Mouse (Mus musculus): ENCODE results near the gene Dzip1l. TPM values are rescaled to one million over a fixed set of nuclear protein-coding genes. Genes with fewer than 3 reads are reported as not detected.

Dzip1l gene
- total and polyA plus RNA-seq, 2 experiments from 2014 or later = 8.9 to 21.7 TPM

- no peaks in the 10 kb centered on the region for H3K9me3 ChIP-seq (ENCODE audit: low read length)
- H3K36me3 ChIP-seq (ENCODE audit: insufficient read depth) = no peaks in the 10 kb centered on the region
- no peak for DNase-seq
- H3K4me1 ChIP-seq (ENCODE audit: insufficient read depth) = no peaks in the 10 kb centered on the region
- 70% methylated on average over 7 of the region's 7 CpGs for WGBS
- no peak overlapping the region for H3K4me2 ChIP-seq (ENCODE audit: low read depth)
- no peak overlapping the region for H3K4me3 ChIP-seq (ENCODE audit: low read depth, low read length)
- TF ChIP-seq CTCF (IDR thresholded peaks at IDR 0.05; ENCODE audit: low read depth) = no peak
- ATAC-seq = no peak
- no peak overlapping the region for H3K9ac ChIP-seq
- H3K27me3 ChIP-seq (ENCODE audit: insufficient read depth, low read length) = no peaks in the 10 kb centered on the region
- H3K27ac ChIP-seq (ENCODE audit: low read depth, low read length) = no peak overlapping the region
Observed at GRCm38 (mm10) chr9:99694961-99695360, 65.7 kb downstream of the Dzip1l start.

GRCm38 (mm10) chr9:99699752-99700389 is 70.6 kb downstream of the Dzip1l start:
- H3K9me3 ChIP-seq (ENCODE audit: low read length) = no peaks in the 10 kb centered on the region
- H3K4me1 ChIP-seq (ENCODE audit: insufficient read depth) = no peaks in the 10 kb centered on the region
- no peak overlapping the region for H3K27ac ChIP-seq (ENCODE audit: low read depth, low read length)
- WGBS = 84% methylated on average over 2 of the region's 2 CpGs
- ATAC-seq (no peak), DNase-seq (no peak)
- H3K9ac ChIP-seq = no peak overlapping the region
- H3K4me3 ChIP-seq (ENCODE audit: low read depth, low read length) = no peak overlapping the region
- no peaks in the 10 kb centered on the region for H3K36me3 ChIP-seq (ENCODE audit: insufficient read depth)
- no peak overlapping the region for H3K4me2 ChIP-seq (ENCODE audit: low read depth)
- H3K27me3 ChIP-seq (ENCODE audit: insufficient read depth, low read length) = no peaks in the 10 kb centered on the region
- no peak for TF ChIP-seq CTCF (IDR thresholded peaks at IDR 0.05; ENCODE audit: low read depth)

- Histone ChIP-seq H3K9me3 (ENCODE audit: low read length) (no peaks in the 10 kb centered on the region), H3K4me1 (ENCODE audit: insufficient read depth) (no peaks in the 10 kb centered on the region), H3K36me3 (ENCODE audit: insufficient read depth) (no peaks in the 10 kb centered on the region), H3K4me2 (ENCODE audit: low read depth) (no peak overlapping the region), H3K4me3 (ENCODE audit: low read depth, low read length) (no peak overlapping the region), H3K27me3 (ENCODE audit: insufficient read depth, low read length) (no peaks in the 10 kb centered on the region), H3K9ac (no peak overlapping the region), H3K27ac (ENCODE audit: low read depth, low read length) (no peak overlapping the region)
- ATAC-seq (no peak), DNase-seq (no peak)
- no peak for TF ChIP-seq CTCF (IDR thresholded peaks at IDR 0.05; ENCODE audit: low read depth)
- 82% methylated on average over 2 of the region's 2 CpGs for WGBS
Observed at GRCm38 (mm10) chr9:99701187-99701586, 71.9 kb downstream of the Dzip1l start.

GRCm38 (mm10) chr9:99702215-99702614 is 72.9 kb downstream of the Dzip1l start:
- no peak for TF ChIP-seq CTCF (IDR thresholded peaks at IDR 0.05; ENCODE audit: low read depth)
- Histone ChIP-seq H3K36me3 (ENCODE audit: insufficient read depth) (no peaks in the 10 kb centered on the region), H3K9ac (no peak overlapping the region), H3K9me3 (ENCODE audit: low read length) (no peaks in the 10 kb centered on the region), H3K27ac (ENCODE audit: low read depth, low read length) (no peak overlapping the region), H3K4me1 (ENCODE audit: insufficient read depth) (no peaks in the 10 kb centered on the region), H3K27me3 (ENCODE audit: insufficient read depth, low read length) (no peaks in the 10 kb centered on the region), H3K4me2 (ENCODE audit: low read depth) (no peak overlapping the region), H3K4me3 (ENCODE audit: low read depth, low read length) (no peak overlapping the region)
- ATAC-seq (no peak), DNase-seq (no peak)
- 92% methylated on average over 6 of the region's 6 CpGs for WGBS

DNA sequence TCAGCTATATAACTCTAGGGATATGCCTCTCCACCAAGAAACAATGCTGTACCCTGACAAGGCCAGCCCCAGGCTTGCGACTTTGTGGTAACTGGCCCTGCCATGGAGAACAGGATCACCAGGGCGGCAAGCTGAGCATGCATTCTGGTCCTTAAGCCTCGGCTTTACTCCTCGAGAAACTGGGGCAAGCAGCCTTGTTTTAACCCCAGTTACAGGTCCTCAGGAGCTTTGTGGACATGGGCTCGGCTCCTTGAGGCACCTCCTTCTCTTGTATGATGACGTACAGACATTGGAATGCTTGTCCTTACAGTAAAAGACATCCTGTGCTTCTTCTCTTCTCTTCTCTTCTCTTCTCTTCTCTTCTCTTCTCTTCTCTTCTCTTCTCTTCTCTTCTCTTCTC is 74.4 kb downstream of the Dzip1l start:
- Histone ChIP-seq H3K9ac (no peak overlapping the region), H3K27me3 (ENCODE audit: insufficient read depth, low read length) (no peaks in the 10 kb centered on the region), H3K27ac (ENCODE audit: low read depth, low read length) (no peak overlapping the region), H3K4me1 (ENCODE audit: insufficient read depth) (no peaks in the 10 kb centered on the region), H3K4me3 (ENCODE audit: low read depth, low read length) (no peak overlapping the region), H3K36me3 (ENCODE audit: insufficient read depth) (no peaks in the 10 kb centered on the region), H3K9me3 (ENCODE audit: low read length) (no peaks in the 10 kb centered on the region), H3K4me2 (ENCODE audit: low read depth) (no peak overlapping the region)
- 73% methylated on average over 6 of the region's 6 CpGs for WGBS
- no peak for DNase-seq
- ATAC-seq = no peak
- TF ChIP-seq CTCF (IDR thresholded peaks at IDR 0.05; ENCODE audit: low read depth) = no peak

- no peak overlapping the region for H3K9ac ChIP-seq
- no peaks in the 10 kb centered on the region for H3K9me3 ChIP-seq (ENCODE audit: low read length)
- 96% methylated on average over 6 of the region's 6 CpGs for WGBS
- DNase-seq (no peak), ATAC-seq (no peak)
- no peak for TF ChIP-seq CTCF (IDR thresholded peaks at IDR 0.05; ENCODE audit: low read depth)
- H3K27me3 ChIP-seq (ENCODE audit: insufficient read depth, low read length) = no peaks in the 10 kb centered on the region
- no peak overlapping the region for H3K27ac ChIP-seq (ENCODE audit: low read depth, low read length)
- no peak overlapping the region for H3K4me2 ChIP-seq (ENCODE audit: low read depth)
- H3K4me1 ChIP-seq (ENCODE audit: insufficient read depth) = no peaks in the 10 kb centered on the region
- H3K4me3 ChIP-seq (ENCODE audit: low read depth, low read length) = no peak overlapping the region
- H3K36me3 ChIP-seq (ENCODE audit: insufficient read depth) = no peaks in the 10 kb centered on the region
Observed at GRCm38 (mm10) chr9:99706264-99706663, 77.0 kb downstream of the Dzip1l start.

DNA sequence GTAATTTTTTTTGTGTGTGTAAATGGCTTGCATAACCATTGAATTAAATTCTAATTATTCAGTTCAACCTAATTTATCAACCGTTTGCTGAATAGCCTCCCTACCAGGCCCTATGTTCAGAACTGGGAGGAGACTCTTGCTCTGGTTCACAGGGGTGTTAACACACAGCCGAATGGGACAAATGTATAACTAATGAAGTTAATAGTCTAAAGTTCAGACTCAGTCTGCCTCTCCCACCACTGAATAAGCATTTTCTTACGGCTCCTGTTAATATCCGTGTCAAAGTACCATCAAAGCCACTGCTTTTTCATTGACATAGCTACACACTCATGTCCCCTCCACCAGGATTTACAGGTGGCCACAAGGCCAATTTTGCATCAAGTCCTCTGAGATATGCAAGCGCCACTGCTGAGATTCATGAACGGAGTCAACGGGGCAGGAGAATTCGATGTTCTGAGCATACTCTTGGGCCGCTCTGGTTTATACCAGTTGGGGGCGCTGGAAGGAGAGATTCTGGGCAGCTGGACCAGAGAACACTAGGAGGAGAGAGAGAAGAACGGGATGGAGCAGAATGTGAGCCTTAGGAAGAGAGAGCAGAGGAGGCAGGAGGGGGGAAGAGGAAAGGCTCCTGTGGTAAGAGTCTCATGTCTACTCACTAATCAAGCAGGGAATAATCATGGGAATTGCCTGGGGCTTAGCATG is 78.3 kb downstream of the Dzip1l start:
- Histone ChIP-seq H3K9ac (no peak overlapping the region), H3K4me1 (ENCODE audit: insufficient read depth) (no peaks in the 10 kb centered on the region), H3K36me3 (ENCODE audit: insufficient read depth) (no peaks in the 10 kb centered on the region), H3K27me3 (ENCODE audit: insufficient read depth, low read length) (no peaks in the 10 kb centered on the region), H3K4me3 (ENCODE audit: low read depth, low read length) (no peak overlapping the region), H3K4me2 (ENCODE audit: low read depth) (no peak overlapping the region), H3K27ac (ENCODE audit: low read depth, low read length) (no peak overlapping the region), H3K9me3 (ENCODE audit: low read length) (no peaks in the 10 kb centered on the region)
- TF ChIP-seq CTCF (IDR thresholded peaks at IDR 0.05; ENCODE audit: low read depth) = no peak
- ATAC-seq (no peak), DNase-seq (no peak)
- WGBS = 73% methylated on average over 11 of the region's 11 CpGs

Measured in forebrain, postnatal 0 days (tissue).